Mouse (Mus musculus) adrenal gland, adult 8-10 months (tissue): ENCODE data around the gene Arel1. TPM values are rescaled to one million over a fixed set of nuclear protein-coding genes. Genes with fewer than 3 reads are reported as not detected.

Experiments
- DNase-seq: peaks from one replicate; pipeline ENCODE4 v3.0.0; 2022
- total RNA-seq, 4 experiments: library from RNA; stranded (reverse); gene quantifications; 2 replicates each; pipeline ENCODE4 v1.2.4; 2022

Gene Arel1
- total RNA-seq, 4 experiments from 2014 or later, result 37.9 to 47.3 (median 42.6) TPM

DNA sequence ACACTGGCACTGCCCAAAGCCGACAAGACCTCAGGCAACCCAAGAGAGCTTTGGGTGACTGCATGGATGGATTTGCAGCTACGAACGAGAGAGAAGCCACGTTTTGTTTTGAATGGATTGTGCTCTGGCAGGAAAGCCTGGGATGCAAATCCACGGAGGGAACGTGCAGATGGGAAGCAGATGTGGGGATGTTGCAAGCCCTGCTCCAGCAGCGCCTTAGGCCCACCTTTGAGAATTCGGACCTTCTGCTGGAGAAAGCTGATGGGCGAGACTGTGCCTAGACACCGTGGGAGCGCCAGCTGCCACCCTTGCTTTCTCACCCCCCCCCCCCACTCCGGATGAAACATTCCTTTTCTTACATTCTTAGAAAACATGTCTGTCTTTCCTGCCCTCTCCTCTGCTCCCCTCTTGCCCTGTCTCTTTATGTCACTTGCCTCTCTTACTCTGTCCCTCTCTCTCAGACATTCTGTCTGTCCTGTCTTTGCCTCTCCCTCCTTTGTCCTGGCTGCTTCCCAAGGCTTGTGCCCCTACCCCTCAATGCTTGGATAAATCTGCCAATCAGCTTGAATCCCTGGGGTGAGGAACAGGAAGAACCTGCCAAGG lies 63.6 kb downstream of the Arel1 start:
- DNase-seq, result no peak

DNA sequence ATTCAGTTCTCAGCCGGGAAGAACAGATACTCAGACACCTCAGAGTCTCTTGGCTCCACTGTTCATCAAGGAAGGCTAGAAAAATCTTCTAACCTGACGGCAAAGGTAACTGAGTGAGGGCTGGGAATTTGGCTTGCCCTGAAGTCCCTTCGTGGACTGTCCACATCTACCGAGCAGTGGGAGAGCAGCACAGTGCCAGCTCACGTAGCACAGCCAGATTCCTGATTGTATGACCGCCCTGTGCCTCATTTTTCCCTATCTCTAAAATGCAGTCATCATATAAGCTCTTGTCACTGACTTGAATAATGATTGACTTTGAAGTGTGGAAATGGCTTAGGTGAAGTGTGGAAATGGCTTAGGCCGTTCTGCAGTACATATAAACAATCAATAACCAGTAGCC lies 66.3 kb downstream of the Arel1 start:
- DNase-seq, result no peak

DNA sequence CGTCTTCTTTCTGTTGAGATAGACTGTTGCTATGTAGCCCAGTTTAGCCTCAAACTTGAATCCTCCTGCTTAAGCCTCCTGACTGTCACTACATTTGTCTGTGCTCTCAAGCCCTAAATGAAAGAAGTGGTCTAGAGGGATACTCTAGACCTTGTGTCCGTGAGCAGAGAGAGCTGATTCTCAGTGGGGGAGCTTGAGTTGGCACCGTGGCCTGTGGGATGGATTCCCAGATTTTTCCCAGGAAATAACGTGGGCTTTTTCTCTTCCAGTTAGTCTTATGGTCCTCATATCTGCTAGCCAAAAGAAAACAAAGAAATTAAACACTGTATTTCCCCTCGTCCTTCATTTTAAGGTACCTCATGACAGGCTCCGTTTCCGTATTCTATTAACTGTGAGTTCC lies 70.4 kb downstream of the Arel1 start:
- no peak for DNase-seq

DNA sequence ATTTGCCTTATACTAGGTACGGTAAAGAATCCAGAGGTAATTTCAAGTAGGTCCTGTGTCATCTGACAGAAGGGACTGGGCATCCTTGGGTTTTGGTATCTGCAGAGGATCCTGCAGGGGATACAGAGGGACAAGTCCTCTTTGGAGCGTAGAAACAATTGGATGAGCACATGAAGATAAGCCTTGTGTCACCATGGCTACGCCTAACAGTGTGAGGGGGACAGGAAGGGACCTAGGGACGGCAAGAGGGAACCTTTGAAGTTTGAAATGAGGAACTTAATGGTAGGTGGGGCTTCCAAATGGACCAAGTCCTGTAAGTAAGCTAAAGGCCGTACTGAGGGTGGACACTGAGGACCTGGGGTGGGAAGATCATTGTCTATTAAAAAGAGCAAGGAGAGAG lies 73.4 kb downstream of the Arel1 start:
- DNase-seq, result no peak

DNA sequence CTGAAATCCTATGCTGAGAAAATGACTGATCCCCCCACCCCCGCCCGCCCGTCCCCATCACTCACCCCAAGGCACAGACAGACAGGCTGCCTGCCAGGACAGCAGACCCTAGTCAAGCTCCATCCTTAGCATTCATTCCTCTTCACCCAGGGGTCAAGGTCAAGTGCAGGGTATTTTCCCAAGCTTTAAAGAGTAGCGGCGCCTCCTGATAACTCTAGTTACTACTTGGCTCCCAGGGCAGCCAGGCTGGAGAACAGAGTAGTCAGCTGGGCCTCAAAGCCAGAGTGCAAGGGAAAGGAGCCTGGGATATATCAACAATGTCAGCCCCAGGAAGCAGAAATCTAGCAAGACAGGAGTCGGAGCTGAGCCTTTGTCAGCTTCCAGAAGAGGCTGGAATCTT lies 74.5 kb downstream of the Arel1 start:
- no peak for DNase-seq

DNA sequence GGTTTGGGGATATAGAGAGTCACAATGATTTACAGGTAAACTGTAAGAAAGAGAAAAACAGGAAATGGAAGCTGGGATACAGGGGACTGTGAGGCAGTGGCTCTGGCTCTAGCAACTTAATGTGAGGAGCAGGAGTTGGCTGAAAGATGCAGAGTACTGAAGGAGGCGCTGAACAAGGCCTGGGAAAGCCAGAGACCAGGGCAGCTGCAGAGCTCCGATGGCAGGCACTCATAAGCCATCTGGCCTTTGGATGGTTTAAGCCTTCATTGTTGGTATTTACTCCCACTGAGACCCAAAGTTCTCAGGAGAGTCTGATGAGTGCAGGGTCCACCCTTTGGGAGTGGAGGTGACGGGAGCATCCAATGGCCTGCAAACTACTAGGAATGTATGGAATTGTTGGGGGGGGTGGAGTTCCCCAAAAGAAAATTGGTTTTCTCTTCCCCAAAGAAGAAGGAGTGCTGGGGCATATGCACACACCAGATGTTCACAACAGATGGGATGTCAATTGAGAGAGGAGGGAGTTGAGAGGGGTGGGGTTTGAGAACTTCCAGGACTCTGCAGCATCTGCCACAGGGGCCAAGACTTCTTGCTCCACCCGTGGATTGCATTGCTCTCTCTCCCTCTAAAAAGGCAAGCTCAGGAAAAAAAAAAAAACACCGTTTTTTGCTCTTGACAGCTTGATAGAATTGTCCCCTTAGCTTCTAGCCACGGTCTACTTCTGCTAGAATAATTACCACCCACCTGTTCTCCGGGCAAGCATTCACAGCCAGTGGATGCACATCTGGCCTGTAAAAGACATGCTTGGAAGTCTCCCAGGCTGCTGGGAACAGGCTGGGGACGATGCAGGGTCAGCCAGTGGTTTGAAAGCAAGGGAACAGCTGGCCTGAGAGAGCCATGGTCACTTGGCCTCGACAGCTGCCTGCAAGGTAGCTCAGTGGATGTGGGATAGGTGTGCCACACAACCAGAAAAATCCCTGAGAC lies 76.8 kb downstream of the Arel1 start:
- no peak for DNase-seq

DNA sequence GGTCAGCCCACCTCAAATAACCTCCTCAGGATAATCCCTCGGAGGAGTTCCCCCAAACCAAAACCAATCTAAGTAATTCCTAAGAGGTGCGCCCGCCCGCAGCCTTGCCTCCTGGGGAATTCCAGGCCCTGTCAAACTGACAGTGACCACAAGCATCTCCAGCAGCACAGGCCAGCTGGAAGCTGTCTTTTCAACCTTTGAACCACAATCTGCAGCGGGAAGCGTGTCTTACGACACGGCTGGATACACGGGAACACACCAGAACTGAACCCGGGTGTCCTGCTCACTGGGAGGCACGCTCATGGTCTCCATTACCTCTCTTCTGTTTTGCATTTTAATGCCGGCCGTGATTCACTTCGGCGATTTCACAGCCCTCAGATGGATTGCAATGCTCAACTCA lies 80.4 kb downstream of the Arel1 start:
- no peak for DNase-seq

DNA sequence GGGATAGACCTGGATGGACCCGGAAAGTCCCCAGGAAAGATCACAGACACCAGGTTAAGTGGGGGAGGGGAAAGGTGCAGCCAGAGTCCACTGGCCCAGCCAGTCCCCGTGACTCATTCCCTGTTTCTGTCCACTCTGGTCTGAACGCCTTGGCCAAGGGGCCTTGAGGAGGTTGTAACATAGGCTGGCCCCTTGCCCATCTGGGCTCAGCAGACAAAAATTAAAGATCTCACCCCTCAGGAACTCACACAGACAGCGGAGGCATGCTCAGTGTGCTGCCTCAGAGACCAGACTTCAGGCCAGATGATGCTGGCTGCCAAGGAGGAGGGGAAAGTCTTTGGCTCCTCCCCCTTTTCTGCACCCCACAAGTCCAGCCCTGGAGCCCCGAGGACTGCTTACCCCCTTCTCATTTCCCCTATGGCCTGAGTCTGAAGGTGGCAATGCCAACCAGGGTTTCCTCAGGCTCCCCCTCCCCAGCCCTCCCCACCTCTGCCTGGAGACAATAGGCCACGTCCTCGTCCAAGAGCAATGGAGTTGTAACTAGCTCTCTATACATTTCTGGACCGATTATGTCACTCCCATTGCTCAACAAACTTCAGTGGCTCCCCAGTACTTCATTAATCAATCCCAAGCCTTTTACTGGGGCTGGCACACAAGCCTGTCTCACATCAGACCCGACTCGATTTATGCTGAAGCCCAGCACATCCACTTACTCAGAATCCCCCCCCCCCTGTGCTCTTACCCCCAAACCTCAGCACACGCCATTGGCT lies 85.4 kb downstream of the Arel1 start:
- peak; percentile 60 for DNase-seq

DNA sequence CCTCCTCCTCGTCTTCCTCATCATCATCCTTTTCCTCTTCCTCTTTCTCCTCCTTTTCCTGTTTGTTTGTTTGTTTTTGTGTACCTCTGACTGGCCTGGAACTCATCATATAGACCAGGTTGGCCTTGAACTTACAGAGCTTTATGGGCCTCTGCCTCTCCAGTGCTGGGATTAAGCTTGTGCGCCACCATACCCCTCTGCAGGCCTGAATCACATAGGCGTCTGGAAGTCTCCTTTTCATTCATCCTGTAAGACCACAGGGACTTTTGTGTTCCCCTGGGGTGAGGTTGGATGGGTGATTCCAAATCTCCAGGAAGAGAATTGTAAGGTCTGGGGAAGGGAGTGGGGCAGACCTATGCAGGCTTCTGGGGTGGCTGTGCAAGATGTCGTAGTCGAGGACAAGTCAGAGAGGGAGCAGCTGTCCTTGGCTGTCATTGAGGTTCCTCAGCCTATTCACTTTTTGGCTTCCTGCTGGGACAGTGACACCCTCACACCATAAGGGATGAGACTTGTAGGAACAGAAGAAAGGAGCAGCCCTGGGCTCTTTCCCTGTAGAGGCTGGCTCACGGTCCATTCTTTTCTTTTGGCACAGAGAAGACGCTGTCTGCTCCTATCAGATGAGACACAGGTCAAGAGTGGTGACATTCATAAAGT lies 86.2 kb downstream of the Arel1 start:
- no peak for DNase-seq

DNA sequence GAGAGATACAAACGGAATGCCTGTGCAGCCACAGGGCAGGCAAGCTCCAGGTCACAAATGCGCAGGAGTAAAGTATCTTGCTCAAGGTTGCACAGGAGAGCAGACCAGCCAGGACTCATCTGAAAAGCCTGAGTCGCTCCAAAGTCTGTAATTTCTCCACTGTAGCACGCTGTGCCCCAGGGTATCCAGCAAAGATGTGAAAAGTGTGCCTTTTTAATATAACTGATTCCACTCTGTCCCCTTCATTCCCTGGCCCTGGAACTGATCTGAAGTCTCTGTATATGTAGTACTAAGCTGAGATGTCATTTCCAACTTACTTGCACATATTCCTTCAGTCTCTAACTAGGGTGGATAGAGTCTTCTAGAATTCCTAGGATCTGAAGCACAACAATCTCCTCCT lies 87.9 kb downstream of the Arel1 start:
- DNase-seq, result no peak

DNA sequence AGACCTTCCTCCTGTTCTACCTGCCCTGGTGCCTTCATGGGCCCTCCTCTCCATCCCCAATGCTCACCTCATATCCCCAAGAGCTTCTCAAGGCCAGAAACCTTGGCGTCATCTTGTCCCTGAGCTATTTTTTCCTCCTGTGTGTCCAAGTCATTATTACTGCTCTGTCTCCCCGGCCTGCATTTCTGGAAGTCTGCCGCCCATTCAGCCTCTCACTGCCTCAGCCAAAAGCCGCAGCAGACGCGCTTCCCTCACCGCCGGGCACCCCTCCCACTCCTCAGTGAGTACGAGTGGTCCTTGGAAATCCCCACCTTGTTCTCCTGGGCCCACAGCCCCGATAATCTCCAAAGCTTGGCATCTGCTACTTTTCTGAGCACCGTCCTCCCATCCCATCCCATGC lies 90.6 kb downstream of the Arel1 start:
- DNase-seq, result no peak

DNA sequence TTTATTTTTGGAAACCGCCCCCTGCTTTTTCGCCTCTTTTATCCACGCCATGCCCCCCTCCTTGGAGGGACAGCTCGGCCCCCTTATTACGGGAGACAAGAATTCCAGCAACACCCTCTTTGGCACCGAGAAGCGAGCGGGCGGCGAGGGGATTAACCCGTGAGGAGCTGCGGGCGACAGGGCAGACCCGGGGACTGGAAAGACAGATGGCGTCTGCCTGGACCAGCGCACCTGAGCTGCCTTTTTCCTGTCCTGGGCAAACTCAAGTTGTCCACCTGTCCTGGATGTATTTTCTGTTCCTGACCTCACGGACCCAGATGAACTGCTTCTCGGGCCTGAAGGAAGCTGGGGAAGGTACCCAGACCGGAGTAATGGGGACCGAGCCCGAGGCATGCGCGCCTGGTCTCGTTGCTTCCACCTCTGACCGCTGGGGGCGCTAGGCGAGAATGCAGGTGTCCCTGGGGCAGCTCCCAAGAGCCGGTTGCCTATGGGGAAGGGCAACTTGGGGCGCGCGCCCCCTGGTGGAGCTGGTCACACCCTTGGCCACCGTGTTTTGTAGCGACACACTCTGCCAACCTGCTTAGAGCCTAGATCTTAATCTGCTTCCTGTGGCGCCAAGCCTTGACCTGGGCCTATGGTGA lies 94.1 kb downstream of the Arel1 start, which contains the start of gene Ltbp2:
Gene Ltbp2 (minus strand): TSS at position 52 of the 641 bp plus-strand sequence.
- DNase-seq, result peak; percentile 76

DNA sequence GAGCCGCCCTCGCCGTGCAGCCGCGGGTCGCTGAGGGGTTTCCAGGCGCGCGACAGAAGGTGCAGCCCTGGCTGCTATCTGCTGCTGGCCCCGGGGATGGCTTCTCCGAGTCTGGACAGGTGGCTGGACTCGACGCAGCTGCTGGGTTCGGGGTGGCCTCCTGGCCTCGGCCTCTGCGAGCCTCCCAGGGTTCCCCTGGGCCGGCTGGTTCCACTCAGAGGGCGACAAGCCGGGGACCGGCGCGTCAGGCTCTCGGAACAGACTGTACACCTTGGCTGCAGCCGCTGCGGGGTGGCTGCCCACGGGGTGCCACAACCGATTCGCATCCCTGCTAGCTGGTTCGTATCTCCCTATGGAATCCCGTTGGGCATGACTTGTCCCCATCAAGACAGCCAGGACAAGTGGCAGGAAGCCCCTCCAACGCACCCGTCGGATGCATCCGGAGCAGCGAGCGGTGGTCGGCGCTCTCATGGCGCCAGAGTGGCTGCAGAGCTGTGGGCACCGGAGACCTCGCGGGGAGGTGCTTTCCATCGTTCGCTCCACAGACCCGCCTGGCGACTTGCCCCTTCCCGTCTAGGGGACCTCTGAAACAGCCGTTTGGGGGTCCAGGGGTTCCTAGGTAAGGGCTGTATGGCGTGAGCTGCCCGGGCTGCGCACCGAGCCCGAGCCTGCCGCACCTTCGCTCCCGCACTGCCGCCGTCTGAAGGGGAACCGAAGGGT lies 94.8 kb downstream of the Arel1 start:
- DNase-seq, result no peak

DNA sequence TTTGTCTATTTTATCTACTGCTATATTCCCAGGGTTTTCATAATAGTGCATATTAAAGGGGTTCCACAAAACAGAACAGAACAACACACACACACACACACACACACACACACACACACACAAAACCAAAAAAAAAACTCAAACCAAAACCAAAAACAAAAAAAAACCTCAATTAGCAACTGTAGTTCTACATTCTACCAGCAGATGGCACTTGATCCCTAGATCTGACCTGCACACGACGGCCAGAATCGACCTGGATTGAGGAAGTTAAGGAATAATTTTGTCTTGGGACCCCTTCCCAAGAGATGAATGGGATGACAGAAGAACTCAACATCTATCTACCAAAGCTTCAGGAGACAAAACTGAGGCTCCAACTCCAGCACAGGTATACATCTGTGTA lies 97.3 kb downstream of the Arel1 start:
- DNase-seq, result no peak

DNA sequence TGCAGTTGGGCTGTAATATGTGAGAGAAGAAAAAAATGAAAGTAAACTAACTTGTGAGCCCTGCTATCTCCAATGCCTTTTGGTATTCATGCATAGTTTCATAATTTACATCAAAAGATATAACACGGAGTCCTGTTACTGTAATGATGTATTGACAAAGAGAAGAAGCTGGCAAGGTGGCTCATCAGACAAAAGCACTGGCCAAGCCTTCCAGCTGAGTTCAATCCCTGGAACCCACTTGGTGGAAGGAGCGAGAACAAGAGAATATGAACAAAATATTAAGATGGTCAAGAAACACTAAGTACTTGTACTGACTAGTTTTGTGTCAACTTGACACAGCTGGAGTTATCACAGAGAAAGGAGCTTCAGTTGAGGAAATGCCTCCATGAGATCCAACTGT lies 98.4 kb downstream of the Arel1 start:
- DNase-seq, result no peak

Other genes with a start within 250 kb of the Arel1 start
- gene Npc2, start 197.7 kb downstream of the Arel1 start, total RNA-seq, result 100 to 1,000 TPM in 1 of 4 experiments, 10 to 100 TPM in 3; 79.8 to 105 (median 86.2) TPM
- 10 to 100 TPM; 53.6 to 69.2 (median 65.4) TPM for gene Isca2, start 197.6 kb downstream of the Arel1 start, total RNA-seq
- 1 to 10 TPM; 1.6 to 7.3 (median 5.3) TPM for gene Ltbp2, start 94.4 kb downstream of the Arel1 start, total RNA-seq
- gene Fcf1, start within 50 bp of the Arel1 start, total RNA-seq, result 100 to 1,000 TPM in 1 of 4 experiments, 10 to 100 TPM in 3; 74.7 to 101 (median 92.7) TPM
- 10 to 100 TPM; 49.2 to 81.8 (median 54.0) TPM for gene Ylpm1, start 25.4 kb upstream of the Arel1 start, total RNA-seq
- 1 to 10 TPM; 3.0 to 7.9 (median 6.0) TPM for gene Prox2, start 139.9 kb upstream of the Arel1 start, total RNA-seq
- gene Dlst, start 139.9 kb upstream of the Arel1 start, total RNA-seq, result 100 to 1,000 TPM; 226 to 318 (median 254) TPM
- gene Rps6kl1, start 180.4 kb upstream of the Arel1 start, total RNA-seq, result 1 to 10 TPM; 1.0 to 2.3 (median 1.8) TPM
- 1 to 10 TPM; 2.4 to 5.9 (median 4.5) TPM for gene Pgf, start 206.9 kb upstream of the Arel1 start, total RNA-seq
- gene Eif2b2, start 248.6 kb upstream of the Arel1 start, total RNA-seq, result 100 to 1,000 TPM in 3 of 4 experiments, 10 to 100 TPM in 1; 91.5 to 111 (median 106) TPM